Mouse (Mus musculus) megakaryocyte, embryonic 14.5 days (primary cell): Measurements from ENCODE around the gene Hnrnpl. TPM values are rescaled to one million over a fixed set of nuclear protein-coding genes. Genes with fewer than 3 reads are reported as not detected.

ENCODE experiments used
- H3K27me3 ChIP-seq: replicated peaks from 2 replicates; pipeline ENCODE3; 2012; ENCODE audit warnings: inconsistent platforms
- H3K36me3 ChIP-seq: replicated peaks from 2 replicates; pipeline ENCODE3; 2012; ENCODE audit warnings: low read length, inconsistent platforms, mixed read lengths
- H3K4me1 ChIP-seq: 2 replicates; pipeline ENCODE4 v1.6.1; 2012; ENCODE audit warnings: inconsistent platforms
- H3K4me3 ChIP-seq: replicated peaks from 2 replicates; pipeline ENCODE3; 2012; ENCODE audit warnings: moderate library complexity, mild to moderate bottlenecking, inconsistent platforms
- H3K9me3 ChIP-seq: 2 replicates; pipeline ENCODE4 v1.6.1; 2012; ENCODE audit warnings: inconsistent platforms
- FLI1 ChIP-seq: IDR thresholded peaks from 2 replicates; pipeline ENCODE4 v1.6.1; 2012; ENCODE audit warnings: low read length, inconsistent platforms, mixed read lengths
- GATA1 ChIP-seq: IDR thresholded peaks from 3 replicates; pipeline ENCODE4 v1.6.1; 2012; ENCODE audit warnings: mixed read lengths, low read length, inconsistent platforms, borderline replicate concordance
- polyA plus RNA-seq: library from polyadenylated mRNA; stranded (reverse); fragments of >175 nt; gene quantifications from 2 replicates; pipeline ENCODE4 v1.2.3, GENCODE M21; 2012; ENCODE audit warnings: low replicate concordance; ENCODE audit not compliant: insufficient read depth

Hnrnpl gene
- 226 and 241 TPM in 2 replicates for polyA plus RNA-seq

GRCm38 (mm10) chr7:28808221-28808941 lies at the start of gene Hnrnpl:
Gene Hnrnpl, plus strand, starts transcription at chr7:28808541.
- H3K4me3 ChIP-seq = peak within 1 kb of the TSS; percentile 99
- H3K36me3 ChIP-seq = peaks cover 16% of the 10 kb centered on the region
- H3K9me3 ChIP-seq = no peaks in the 10 kb centered on the region
- TF ChIP-seq FLI1 (no peak), GATA1 (no peak)
- no peaks in the 10 kb centered on the region for H3K27me3 ChIP-seq
- peaks cover 64% of the 10 kb centered on the region for H3K4me1 ChIP-seq

- peaks cover 42% of the 10 kb centered on the region for H3K4me1 ChIP-seq
- H3K27me3 ChIP-seq = peaks cover 11% of the 10 kb centered on the region
- H3K4me3 ChIP-seq = no peak overlapping the region
- H3K36me3 ChIP-seq = peaks cover 71% of the 10 kb centered on the region
- H3K9me3 ChIP-seq = no peaks in the 10 kb centered on the region
- TF ChIP-seq FLI1 (no peak), GATA1 (no peak)
These were observed 49.7 kb upstream of the Hnrnpl start for GRCm38 (mm10) chr7:28758623-28759022.

- H3K9me3 ChIP-seq = no peaks in the 10 kb centered on the region
- TF ChIP-seq GATA1 = no peak
- H3K4me1 ChIP-seq = peaks cover 32% of the 10 kb centered on the region
- H3K4me3 ChIP-seq = no peak overlapping the region
- H3K36me3 ChIP-seq = peaks cover 69% of the 10 kb centered on the region
- peaks cover under 1% of the 10 kb centered on the region for H3K27me3 ChIP-seq
These were observed 46.4 kb upstream of the Hnrnpl start for GRCm38 (mm10) chr7:28761907-28762306.

GRCm38 (mm10) chr7:28765211-28765610 lies 43.1 kb upstream of the Hnrnpl start:
- peak overlapping the region; percentile 97 for H3K4me3 ChIP-seq
- no peak for TF ChIP-seq FLI1
- no peak for TF ChIP-seq GATA1

GRCm38 (mm10) chr7:28766173-28766879 lies 42.0 kb upstream of the Hnrnpl start, which contains the start of gene Sirt2:
Gene Sirt2, plus strand, starts transcription at chr7:28766735.
- peaks cover 35% of the 10 kb centered on the region for H3K36me3 ChIP-seq
- no peaks in the 10 kb centered on the region for H3K27me3 ChIP-seq
- TF ChIP-seq FLI1 (no peak), GATA1 (no peak)
- peak within 1 kb of the TSS; percentile 97 for H3K4me3 ChIP-seq
- H3K4me1 ChIP-seq = peaks cover 61% of the 10 kb centered on the region
- H3K9me3 ChIP-seq = no peaks in the 10 kb centered on the region

More at GRCm38 (mm10) chr7:28765211-28765610, 43.1 kb upstream of the Hnrnpl start:
- Histone ChIP-seq H3K9me3 (no peaks in the 10 kb centered on the region), H3K4me1 (peaks cover 52% of the 10 kb centered on the region), H3K27me3 (no peaks in the 10 kb centered on the region), H3K36me3 (peaks cover 37% of the 10 kb centered on the region)

GRCm38 (mm10) chr7:28766910-28767309 lies 41.4 kb upstream of the Hnrnpl start:
- TF ChIP-seq FLI1 (no peak), GATA1 (no peak)
- H3K4me3 ChIP-seq = peak overlapping the region; percentile 97
- H3K9me3 ChIP-seq = no peaks in the 10 kb centered on the region
- peaks cover 65% of the 10 kb centered on the region for H3K4me1 ChIP-seq
- H3K27me3 ChIP-seq = no peaks in the 10 kb centered on the region
- peaks cover 35% of the 10 kb centered on the region for H3K36me3 ChIP-seq

GRCm38 (mm10) chr7:28767462-28767965 lies 40.8 kb upstream of the Hnrnpl start, which contains the start of gene Nfkbib:
Gene Nfkbib, minus strand, starts transcription at chr7:28767512.
- Histone ChIP-seq H3K36me3 (peaks cover 35% of the 10 kb centered on the region), H3K27me3 (no peaks in the 10 kb centered on the region), H3K4me3 (peak within 1 kb of the TSS; percentile 97), H3K9me3 (no peaks in the 10 kb centered on the region), H3K4me1 (peaks cover 66% of the 10 kb centered on the region)
- TF ChIP-seq GATA1 (no peak), FLI1 (no peak)

- TF ChIP-seq GATA1 (no peak), FLI1 (no peak)
- H3K9me3 ChIP-seq = no peaks in the 10 kb centered on the region
- no peaks in the 10 kb centered on the region for H3K27me3 ChIP-seq
- H3K4me1 ChIP-seq = peaks cover 68% of the 10 kb centered on the region
- no peak overlapping the region for H3K4me3 ChIP-seq
- peaks cover 39% of the 10 kb centered on the region for H3K36me3 ChIP-seq
These were observed 38.9 kb upstream of the Hnrnpl start for GRCm38 (mm10) chr7:28769414-28769958.

GRCm38 (mm10) chr7:28770309-28770708 lies 38.0 kb upstream of the Hnrnpl start:
- H3K9me3 ChIP-seq = no peaks in the 10 kb centered on the region
- peaks cover 59% of the 10 kb centered on the region for H3K4me1 ChIP-seq
- no peak for TF ChIP-seq FLI1
- no peak for TF ChIP-seq GATA1
- H3K36me3 ChIP-seq = peaks cover 47% of the 10 kb centered on the region
- no peak overlapping the region for H3K4me3 ChIP-seq
- H3K27me3 ChIP-seq = no peaks in the 10 kb centered on the region
